Mouse (Mus musculus) lung, embryonic 14.5 days (tissue): ENCODE results near the gene Phf24. TPM values are rescaled to one million over a fixed set of nuclear protein-coding genes. Genes with fewer than 3 reads are reported as not detected.
"Not testable (repeated sequence)": the region's sequence is repeated elsewhere in the genome, so short reads cannot be mapped to it uniquely, and the experiment has no call there.

Source experiments
- ATAC-seq: fragments of 200-750 bp; cut with Nextera tagmentation; 2 replicates; pipeline ENCODE4 v1.8.0; 2017; ENCODE audit warnings: mild to moderate bottlenecking, moderate TSS enrichment, moderate library complexity; ENCODE audit not compliant: insufficient read depth
- DNase-seq: peaks from one replicate; pipeline ENCODE4 v3.0.0-alpha.2; 2015
- H3K27ac ChIP-seq: fragments of 300-500 bp; sonication (generic); 2 replicates; pipeline ENCODE4 v1.5.1; 2014; ENCODE audit warnings: low read depth, mild to moderate bottlenecking, moderate library complexity
- H3K27me3 ChIP-seq: fragments of 300-500 bp; sonication (generic); 2 replicates; pipeline ENCODE4 v1.6.1; 2014; ENCODE audit warnings: low read length, control low read depth; ENCODE audit not compliant: insufficient read depth
- H3K36me3 ChIP-seq: fragments of 300-500 bp; sonication (generic); 2 replicates; pipeline ENCODE4 v1.6.1; 2014; ENCODE audit warnings: control low read depth; ENCODE audit not compliant: insufficient read depth
- H3K4me1 ChIP-seq: fragments of 300-500 bp; sonication (generic); 2 replicates; pipeline ENCODE4 v1.6.1; 2014; ENCODE audit warnings: antibody characterized with exemption, control low read depth; ENCODE audit not compliant: insufficient read depth
- H3K4me2 ChIP-seq: fragments of 300-500 bp; sonication (generic); 2 replicates; pipeline ENCODE4 v1.6.1; 2014; ENCODE audit warnings: mild to moderate bottlenecking
- H3K4me3 ChIP-seq: fragments of 300-500 bp; sonication (generic); 2 replicates; pipeline ENCODE4 v1.5.1; 2014; ENCODE audit warnings: low read depth, low read length
- H3K9ac ChIP-seq: fragments of 300-500 bp; sonication (generic); 2 replicates; pipeline ENCODE4 v1.6.1; 2014
- H3K9me3 ChIP-seq: fragments of 300-500 bp; sonication (generic); 2 replicates; pipeline ENCODE4 v1.6.1; 2016; ENCODE audit warnings: low read depth, low read length, control low read depth
- CTCF ChIP-seq: IDR thresholded peaks from 2 replicates; pipeline ENCODE4 v1.5.1; 2016; ENCODE audit warnings: antibody characterized with exemption, low read depth
- WGBS: fragments of 180-500 bp; shearing (Covaris S2); extraction: QIAGEN DNeasy Blood & Tissue Kit; methylation state at CpG from one replicate; pipeline ENCODE4 v1.1.7; 2014; 5-methylcytosine and 5-hydroxymethylcytosine counted together
- polyA plus RNA-seq: library from polyadenylated mRNA; unstranded; fragments of >200 nt; fragmentation: Nextera tagmentation; extraction: Ambion mirVana; gene quantifications from 2 replicates; pipeline ENCODE4 v1.2.1, GENCODE M21; 2014

Phf24 gene
- polyA plus RNA-seq, 1 experiment from 2014 or later: 0.53 TPM

- Histone ChIP-seq H3K4me2 (peak overlapping the region; percentile 45; the same call in 1 of the 2 replicates), H3K4me1 (no peaks in the 10 kb centered on the region), H3K9me3 (no peaks in the 10 kb centered on the region), H3K27ac (no peak overlapping the region), H3K27me3 (no peaks in the 10 kb centered on the region), H3K4me3 (no peak overlapping the region), H3K36me3 (no peaks in the 10 kb centered on the region), H3K9ac (no peak overlapping the region)
- peak; percentile 47; the same call in 1 of the 2 replicates for ATAC-seq
- peak; percentile 89 for DNase-seq
- peak; percentile 86 for TF ChIP-seq CTCF
- WGBS: 16% methylated on average over 12 of the region's 12 CpGs
Observed at GRCm38 (mm10) chr4:42965039-42965719, 48.7 kb downstream of the Phf24 start.

GRCm38 (mm10) chr4:42969304-42969703 is 52.8 kb downstream of the Phf24 start, which contains the start of gene 1700022I11Rik:
TSS of gene 1700022I11Rik (plus strand) at chr4:42969604.
- no peak for TF ChIP-seq CTCF
- ATAC-seq (no peak), DNase-seq (no peak)
- H3K9ac ChIP-seq: no peak within 1 kb of the TSS
- no peaks in the 10 kb centered on the region for H3K4me1 ChIP-seq
- H3K27me3 ChIP-seq: no peaks in the 10 kb centered on the region
- no peak within 1 kb of the TSS for H3K4me3 ChIP-seq
- H3K27ac ChIP-seq: no peak within 1 kb of the TSS
- no peaks in the 10 kb centered on the region for H3K36me3 ChIP-seq
- H3K9me3 ChIP-seq: no peaks in the 10 kb centered on the region
- H3K4me2 ChIP-seq: no peak within 1 kb of the TSS
- WGBS: 86% methylated on average over 4 of the region's 4 CpGs

- no peaks in the 10 kb centered on the region for H3K27me3 ChIP-seq
- TF ChIP-seq CTCF: no peak
- WGBS: 61% methylated on average over 4 of the region's 4 CpGs
Observed at GRCm38 (mm10) chr4:42972952-42973351, 56.5 kb downstream of the Phf24 start.

GRCm38 (mm10) chr4:42973868-42974267 is 57.4 kb downstream of the Phf24 start:
- 73% methylated on average over 5 of the region's 5 CpGs for WGBS
- no peak overlapping the region for H3K9ac ChIP-seq
- no peaks in the 10 kb centered on the region for H3K9me3 ChIP-seq
- no peak overlapping the region for H3K27ac ChIP-seq
- peaks cover 22% of the 10 kb centered on the region for H3K36me3 ChIP-seq
- H3K27me3 ChIP-seq: no peaks in the 10 kb centered on the region
- no peak overlapping the region for H3K4me3 ChIP-seq
- no peak overlapping the region for H3K4me2 ChIP-seq
- DNase-seq (no peak), ATAC-seq (no peak)
- no peaks in the 10 kb centered on the region for H3K4me1 ChIP-seq
- TF ChIP-seq CTCF: no peak

More at GRCm38 (mm10) chr4:42972952-42973351, 56.5 kb downstream of the Phf24 start:
- no peaks in the 10 kb centered on the region for H3K9me3 ChIP-seq
- ATAC-seq (no peak), DNase-seq (no peak)
- H3K27ac ChIP-seq: no peak overlapping the region
- H3K36me3 ChIP-seq: peaks cover 13% of the 10 kb centered on the region
- H3K4me2 ChIP-seq: no peak overlapping the region
- no peak overlapping the region for H3K4me3 ChIP-seq
- no peaks in the 10 kb centered on the region for H3K4me1 ChIP-seq
- no peak overlapping the region for H3K9ac ChIP-seq

GRCm38 (mm10) chr4:42978062-42978461 is 61.6 kb downstream of the Phf24 start:
- no peaks in the 10 kb centered on the region for H3K27me3 ChIP-seq
- WGBS: 88% methylated on average over 4 of the region's 4 CpGs
- ATAC-seq (no peak), DNase-seq (peak; percentile 40)
- no peak overlapping the region for H3K4me3 ChIP-seq
- H3K27ac ChIP-seq: no peak overlapping the region
- no peaks in the 10 kb centered on the region for H3K4me1 ChIP-seq
- H3K36me3 ChIP-seq: peaks cover 60% of the 10 kb centered on the region
- peak; percentile 27; the same call in 1 of the 2 replicates for TF ChIP-seq CTCF
- no peak overlapping the region for H3K4me2 ChIP-seq
- H3K9ac ChIP-seq: no peak overlapping the region
- H3K9me3 ChIP-seq: no peaks in the 10 kb centered on the region

GRCm38 (mm10) chr4:42980467-42980866 is 64.0 kb downstream of the Phf24 start:
- not testable (repeated sequence) for H3K4me2 ChIP-seq, DNase-seq, H3K9me3 ChIP-seq, H3K4me3 ChIP-seq, H3K27ac ChIP-seq, H3K4me1 ChIP-seq, H3K9ac ChIP-seq, ATAC-seq, H3K27me3 ChIP-seq
- peaks cover 79% of the 10 kb centered on the region for H3K36me3 ChIP-seq
- WGBS: 92% methylated on average over 8 of the region's 8 CpGs

- Histone ChIP-seq H3K4me2 (no peak overlapping the region), H3K9me3 (no peaks in the 10 kb centered on the region), H3K9ac (no peak overlapping the region), H3K27ac (no peak overlapping the region), H3K4me3 (no peak overlapping the region), H3K36me3 (peaks cover 97% of the 10 kb centered on the region), H3K27me3 (no peaks in the 10 kb centered on the region), H3K4me1 (no peaks in the 10 kb centered on the region)
- no peak for ATAC-seq
- peak; percentile 16 for DNase-seq
- 67% methylated on average over 1 of the region's 1 CpGs for WGBS
- no peak for TF ChIP-seq CTCF
Observed at GRCm38 (mm10) chr4:42988296-42988695, 71.8 kb downstream of the Phf24 start.

Other genes starting within 250 kb of the Phf24 start
- 0.45 TPM in 1 of 2 replicates, not detected in the other for gene 4930578G10Rik, start 181.1 kb upstream of the Phf24 start, polyA plus RNA-seq
- gene Ccl19, start 160.1 kb upstream of the Phf24 start, polyA plus RNA-seq: not detected in 2 replicates
- 57.4 and 77.5 TPM in 2 replicates for gene Ccl21a, start 142.7 kb upstream of the Phf24 start, polyA plus RNA-seq
- 0.05 TPM in 1 of 2 replicates, not detected in the other for gene Fam205a1, start 62.8 kb upstream of the Phf24 start, polyA plus RNA-seq
- 0.12 and 0.38 TPM in 2 replicates for gene Gm12394, start 59.9 kb upstream of the Phf24 start, polyA plus RNA-seq
- 0.25 and 0.42 TPM in 2 replicates for gene Fam205c, start 42.4 kb upstream of the Phf24 start, polyA plus RNA-seq
- 6.3 and 6.9 TPM in 2 replicates for gene Dnajb5, start 33.2 kb downstream of the Phf24 start, polyA plus RNA-seq
- 0.43 and 0.46 TPM in 2 replicates for gene 1700022I11Rik, start 52.9 kb downstream of the Phf24 start, polyA plus RNA-seq
- 558 and 560 TPM in 2 replicates for gene Vcp, start 83.8 kb downstream of the Phf24 start, polyA plus RNA-seq
- 19.4 and 20.8 TPM in 2 replicates for gene Fancg, start 93.8 kb downstream of the Phf24 start, polyA plus RNA-seq
- gene Pigo, start 109.2 kb downstream of the Phf24 start, polyA plus RNA-seq: 19.2 and 21.4 TPM in 2 replicates
- 331 and 340 TPM in 2 replicates for gene Stoml2, start 115.0 kb downstream of the Phf24 start, polyA plus RNA-seq
- 7.1 and 7.8 TPM in 2 replicates for gene Fam214b, start 129.6 kb downstream of the Phf24 start, polyA plus RNA-seq
- gene Unc13b, start 142.3 kb downstream of the Phf24 start, polyA plus RNA-seq: 7.6 and 8.2 TPM in 2 replicates